Mouse (Mus musculus): ENCODE measurements around the gene Tekt3. TPM values are rescaled to one million over a fixed set of nuclear protein-coding genes. Genes with fewer than 3 reads are reported as not detected.
A peak's percentile ranks its signal among the peaks of the same experiment; 100 is the strongest.

The Tekt3 gene
- total and polyA plus RNA-seq, 3 experiments = not detected

DNA sequence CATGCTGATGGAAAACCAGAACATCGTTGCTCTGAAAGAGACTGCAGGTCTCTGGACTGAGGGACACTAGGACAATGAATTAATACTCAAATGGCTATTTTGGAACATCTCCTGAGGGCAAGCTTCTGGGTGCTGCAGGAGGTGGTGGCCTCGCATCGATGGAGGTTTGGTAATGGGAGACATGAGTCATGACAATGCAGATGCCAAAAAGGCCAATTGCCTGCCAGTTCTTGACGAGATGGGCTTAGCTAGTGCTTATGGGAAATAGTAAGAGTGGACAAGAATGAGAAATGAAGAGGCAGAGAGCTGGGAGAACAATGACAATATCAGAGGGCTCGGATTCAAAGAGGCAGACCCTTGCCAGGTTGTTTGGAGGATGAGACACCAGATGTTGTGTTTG lies 38.0 kb upstream of the Tekt3 start:
- no peaks in the 10 kb centered on the region for H3K79me2 ChIP-seq (replicated peaks; ENCODE audit: control insufficient read depth, insufficient read depth, low read length)
- intact Hi-C loops (cut with DNase I) = no loop called here
- no peaks in the 10 kb centered on the region for H3K36me3 ChIP-seq (ENCODE audit: control insufficient read depth, insufficient read depth, low read length)
- H3K9ac ChIP-seq (ENCODE audit: low read depth, low read length) = no peak overlapping the region
- peak; percentile 54 to 59 for DNase-seq
- no peak for TF ChIP-seq POLR2A (IDR thresholded peaks at IDR 0.05; ENCODE audit: insufficient read depth, low read depth, low read length)
- TF ChIP-seq EP300 (IDR thresholded peaks at IDR 0.05; ENCODE audit: insufficient read depth, low read depth, low read length) = no peak
- TF ChIP-seq CTCF (IDR thresholded peaks at IDR 0.05) = no peak
- no peak overlapping the region for H3K4me3 ChIP-seq
- WGBS = 52% methylated on average over 5 of the region's 5 CpGs
- H3K27me3 ChIP-seq (ENCODE audit: control insufficient read depth, insufficient read depth, low read length) = no peaks in the 10 kb centered on the region
- H3K4me1 ChIP-seq (ENCODE audit: control insufficient read depth, insufficient read depth, low read length) = peaks cover 2% of the 10 kb centered on the region
- H3K27ac ChIP-seq = no peak overlapping the region

DNA sequence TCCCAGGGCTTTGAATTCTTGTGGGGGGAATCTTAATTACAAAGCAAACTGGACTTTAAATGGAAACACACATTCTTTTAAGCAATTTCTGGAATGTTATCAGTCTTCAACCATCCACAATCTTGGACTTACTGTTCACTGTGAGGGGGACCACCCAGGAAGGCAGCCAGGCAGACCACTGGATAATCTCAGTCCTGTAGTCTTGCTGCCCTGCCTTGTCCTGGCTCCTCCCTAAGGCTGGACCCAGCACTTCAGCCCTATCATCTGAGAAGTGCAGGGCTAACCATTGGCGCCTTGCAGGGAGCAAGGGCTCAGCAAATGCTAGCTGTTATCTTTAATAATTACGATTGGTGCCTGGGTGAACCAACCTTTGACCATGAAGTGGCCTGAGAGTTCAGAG lies 37.3 kb upstream of the Tekt3 start:
- intact Hi-C loops (cut with DNase I) = no loop called here
- H3K9ac ChIP-seq (ENCODE audit: low read depth, low read length) = no peak overlapping the region
- 47% methylated on average over 2 of the region's 2 CpGs for WGBS
- H3K27me3 ChIP-seq (ENCODE audit: control insufficient read depth, insufficient read depth, low read length) = no peaks in the 10 kb centered on the region
- H3K27ac ChIP-seq = no peak overlapping the region
- DNase-seq = no peak
- TF ChIP-seq CTCF (IDR thresholded peaks at IDR 0.05) (no peak), POLR2A (IDR thresholded peaks at IDR 0.05; ENCODE audit: insufficient read depth, low read depth, low read length) (no peak), EP300 (IDR thresholded peaks at IDR 0.05; ENCODE audit: insufficient read depth, low read depth, low read length) (no peak)
- H3K4me3 ChIP-seq = no peak overlapping the region
- no peaks in the 10 kb centered on the region for H3K79me2 ChIP-seq (replicated peaks; ENCODE audit: control insufficient read depth, insufficient read depth, low read length)
- no peaks in the 10 kb centered on the region for H3K36me3 ChIP-seq (ENCODE audit: control insufficient read depth, insufficient read depth, low read length)
- H3K4me1 ChIP-seq (ENCODE audit: control insufficient read depth, insufficient read depth, low read length) = peaks cover 2% of the 10 kb centered on the region

DNA sequence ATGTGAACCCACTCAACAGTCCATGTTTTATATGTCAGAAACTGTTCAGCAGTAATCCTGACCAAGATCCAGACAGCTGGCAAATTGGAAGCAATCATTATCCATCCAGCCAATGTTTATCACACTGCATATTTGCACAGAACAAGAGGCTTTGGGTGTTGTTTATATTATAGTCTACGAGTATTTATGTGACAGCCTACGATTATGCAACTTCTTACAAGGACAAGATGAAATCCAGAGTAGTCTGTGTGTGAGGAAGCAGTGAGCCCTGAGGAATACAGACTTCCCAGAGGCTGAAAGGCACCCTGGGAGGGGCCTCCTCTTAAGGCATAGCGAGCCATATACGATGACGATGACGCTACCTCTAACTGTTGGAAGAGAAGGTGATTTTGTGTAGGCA lies 36.0 kb upstream of the Tekt3 start:
- Histone ChIP-seq H3K79me2 (replicated peaks; ENCODE audit: control insufficient read depth, insufficient read depth, low read length) (no peaks in the 10 kb centered on the region), H3K27ac (peak overlapping the region; percentile 12), H3K4me3 (no peak overlapping the region), H3K4me1 (ENCODE audit: control insufficient read depth, insufficient read depth, low read length) (peaks cover 4% of the 10 kb centered on the region), H3K9ac (ENCODE audit: low read depth, low read length) (no peak overlapping the region), H3K27me3 (ENCODE audit: control insufficient read depth, insufficient read depth, low read length) (no peaks in the 10 kb centered on the region), H3K36me3 (ENCODE audit: control insufficient read depth, insufficient read depth, low read length) (no peaks in the 10 kb centered on the region)
- peak in 1 of 2 experiments; percentile 31 for DNase-seq
- 73% methylated on average over 6 of the region's 6 CpGs for WGBS
- intact Hi-C loops (cut with DNase I) = loop anchor here (5.0 kb wide), 3 partner anchors 78 to 107 kb away; no protein-coding TSS in a partner anchor
- TF ChIP-seq POLR2A (IDR thresholded peaks at IDR 0.05; ENCODE audit: insufficient read depth, low read depth, low read length) (no peak), CTCF (IDR thresholded peaks at IDR 0.05) (no peak), EP300 (IDR thresholded peaks at IDR 0.05; ENCODE audit: insufficient read depth, low read depth, low read length) (no peak)

DNA sequence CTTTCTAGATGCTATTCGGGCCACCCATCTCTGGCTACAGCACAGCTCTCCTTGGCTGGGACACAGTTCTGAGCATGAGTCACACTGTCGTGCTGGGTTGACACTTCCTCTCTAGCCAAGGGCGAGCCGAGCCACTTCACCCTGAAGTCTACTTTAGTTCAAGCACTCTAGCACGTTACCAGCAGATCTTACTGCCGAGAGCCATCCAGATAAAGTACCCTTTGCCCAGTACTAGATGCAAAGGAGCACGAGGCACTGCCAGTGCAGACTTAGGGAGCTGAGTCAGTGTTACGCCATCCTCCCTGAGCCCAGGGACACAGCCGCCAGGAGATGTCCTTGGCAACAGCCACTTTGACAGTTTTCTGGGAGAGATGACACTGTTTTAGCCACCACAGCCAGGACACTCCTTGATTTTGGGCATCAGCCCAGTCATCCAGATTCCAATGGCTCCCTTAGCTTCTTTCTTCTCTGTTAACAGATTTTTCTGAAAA lies 34.8 kb upstream of the Tekt3 start:
- H3K79me2 ChIP-seq (replicated peaks; ENCODE audit: control insufficient read depth, insufficient read depth, low read length) = no peaks in the 10 kb centered on the region
- WGBS = 26% methylated on average over 9 of the region's 9 CpGs
- H3K27me3 ChIP-seq (ENCODE audit: control insufficient read depth, insufficient read depth, low read length) = no peaks in the 10 kb centered on the region
- no peaks in the 10 kb centered on the region for H3K36me3 ChIP-seq (ENCODE audit: control insufficient read depth, insufficient read depth, low read length)
- TF ChIP-seq CTCF (IDR thresholded peaks at IDR 0.05) = no peak
- TF ChIP-seq EP300 (IDR thresholded peaks at IDR 0.05; ENCODE audit: insufficient read depth, low read depth, low read length) = 0 out of 2 replicates have a peak, but pooled peaks have one; percentile 37
- no peak for TF ChIP-seq POLR2A (IDR thresholded peaks at IDR 0.05; ENCODE audit: insufficient read depth, low read depth, low read length)
- no peak overlapping the region for H3K9ac ChIP-seq (ENCODE audit: low read depth, low read length)
- DNase-seq = peak; percentile 73 to 84
- peaks cover 4% of the 10 kb centered on the region; the same call in 1 of the 2 replicates for H3K4me1 ChIP-seq (ENCODE audit: control insufficient read depth, insufficient read depth, low read length)
- no peak overlapping the region for H3K4me3 ChIP-seq
- H3K27ac ChIP-seq = peak overlapping the region; percentile 69
- intact Hi-C loops (cut with DNase I) = loop anchor here (2.0 to 5.0 kb wide), 4 partner anchors 79 to 106 kb away; no protein-coding TSS in a partner anchor

DNA sequence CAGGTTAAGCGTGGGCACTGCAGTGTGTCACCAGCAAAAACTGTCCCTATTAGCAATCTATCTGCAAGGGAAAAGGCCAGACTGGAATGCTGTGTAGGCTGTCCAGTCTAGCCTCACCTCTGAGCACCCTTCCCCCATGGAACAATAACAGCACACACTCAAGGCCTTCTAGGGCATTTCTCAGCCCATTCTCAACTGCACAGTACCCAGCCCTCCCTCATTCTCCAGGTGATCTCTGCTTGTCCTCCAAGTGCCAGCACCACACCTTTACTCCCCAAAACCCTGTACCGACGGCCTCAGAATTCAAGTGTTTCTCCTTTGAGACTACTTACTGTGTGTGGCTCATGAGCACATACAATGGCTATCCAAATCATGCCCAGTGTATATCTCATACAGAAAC lies 33.3 kb upstream of the Tekt3 start:
- WGBS = 91% methylated on average over 3 of the region's 3 CpGs
- peaks cover 4% of the 10 kb centered on the region; the same call in 1 of the 2 replicates for H3K4me1 ChIP-seq (ENCODE audit: control insufficient read depth, insufficient read depth, low read length)
- no peak overlapping the region for H3K4me3 ChIP-seq
- intact Hi-C loops (cut with DNase I) = loop anchor here (5.0 kb wide), 3 partner anchors 81 to 104 kb away; no protein-coding TSS in a partner anchor
- no peaks in the 10 kb centered on the region for H3K27me3 ChIP-seq (ENCODE audit: control insufficient read depth, insufficient read depth, low read length)
- H3K9ac ChIP-seq (ENCODE audit: low read depth, low read length) = no peak overlapping the region
- TF ChIP-seq POLR2A (IDR thresholded peaks at IDR 0.05; ENCODE audit: insufficient read depth, low read depth, low read length) (no peak), CTCF (IDR thresholded peaks at IDR 0.05) (no peak), EP300 (IDR thresholded peaks at IDR 0.05; ENCODE audit: insufficient read depth, low read depth, low read length) (no peak)
- H3K36me3 ChIP-seq (ENCODE audit: control insufficient read depth, insufficient read depth, low read length) = no peaks in the 10 kb centered on the region
- no peaks in the 10 kb centered on the region for H3K79me2 ChIP-seq (replicated peaks; ENCODE audit: control insufficient read depth, insufficient read depth, low read length)
- no peak overlapping the region for H3K27ac ChIP-seq
- no peak for DNase-seq

DNA sequence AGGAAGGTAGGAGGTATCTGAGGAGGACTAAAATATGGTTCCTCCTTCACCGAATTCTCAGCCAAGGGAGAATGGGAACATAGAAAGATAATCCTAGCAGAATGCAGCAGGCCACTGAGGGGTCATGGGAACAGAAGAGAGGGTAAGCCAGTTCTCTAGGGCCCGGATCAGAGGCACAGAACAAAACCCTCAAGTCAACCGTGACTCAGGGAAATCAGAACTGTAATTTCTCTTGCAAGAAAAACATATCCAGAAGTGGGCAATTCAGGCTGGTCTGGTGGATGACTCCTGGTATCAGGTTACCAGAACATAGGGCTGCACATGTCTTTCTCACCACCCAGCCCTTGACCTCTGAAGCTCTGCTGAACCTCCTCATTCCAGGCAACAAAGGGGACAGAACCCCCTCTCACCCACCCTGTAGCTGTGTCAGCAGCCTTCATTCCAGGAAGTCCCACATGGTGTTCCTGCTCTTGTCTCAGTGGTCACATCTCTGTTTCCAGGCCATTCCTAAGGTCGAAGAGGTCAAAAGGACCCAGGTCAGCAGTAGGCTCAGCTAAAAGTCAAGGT lies 32.2 kb upstream of the Tekt3 start:
- intact Hi-C loops (cut with DNase I) = loop anchor here (5.0 kb wide), 3 partner anchors 82 to 103 kb away; no protein-coding TSS in a partner anchor
- DNase-seq = no peak

More for the DNA sequence above, 32.2 kb upstream of the Tekt3 start:
- no peak overlapping the region for H3K9ac ChIP-seq (ENCODE audit: low read depth, low read length)
- H3K4me1 ChIP-seq (ENCODE audit: control insufficient read depth, insufficient read depth, low read length) = peaks cover 4% of the 10 kb centered on the region; the same call in 1 of the 2 replicates
- 53% methylated on average over 4 of the region's 4 CpGs for WGBS
- H3K79me2 ChIP-seq (replicated peaks; ENCODE audit: control insufficient read depth, insufficient read depth, low read length) = no peaks in the 10 kb centered on the region
- TF ChIP-seq POLR2A (IDR thresholded peaks at IDR 0.05; ENCODE audit: insufficient read depth, low read depth, low read length) (no peak), CTCF (IDR thresholded peaks at IDR 0.05) (no peak), EP300 (IDR thresholded peaks at IDR 0.05; ENCODE audit: insufficient read depth, low read depth, low read length) (no peak)
- H3K27ac ChIP-seq = peak overlapping the region; percentile 41
- no peaks in the 10 kb centered on the region for H3K36me3 ChIP-seq (ENCODE audit: control insufficient read depth, insufficient read depth, low read length)
- no peak overlapping the region for H3K4me3 ChIP-seq
- H3K27me3 ChIP-seq (ENCODE audit: control insufficient read depth, insufficient read depth, low read length) = no peaks in the 10 kb centered on the region
